Mouse (Mus musculus): ENCODE measurements around the gene Nme8.
A peak's percentile ranks its signal among the peaks of the same experiment; 100 is the strongest.

Nme8 gene

DNA sequence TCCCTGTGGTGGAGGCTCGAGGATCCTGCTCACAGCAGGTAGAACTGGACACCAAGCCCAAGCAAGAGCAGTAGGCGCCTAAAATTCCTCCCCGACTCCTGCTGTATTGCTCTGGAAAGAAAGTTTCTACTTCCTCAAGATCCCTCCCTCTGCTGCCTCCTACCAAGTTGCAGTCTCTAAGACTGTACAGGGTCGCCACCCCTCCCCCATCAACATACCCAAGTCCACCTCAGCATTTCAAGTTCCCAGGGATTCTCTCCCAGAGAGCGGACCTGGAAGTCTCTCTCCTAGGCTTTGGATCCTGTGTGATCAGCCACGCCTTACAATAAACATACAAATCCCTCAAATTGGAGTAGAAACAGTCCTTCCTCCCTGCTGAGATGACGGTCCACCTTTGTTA is at the start of gene Nme8:
Nme8 (minus strand) TSS at position 5 of the 400 bp plus-strand sequence.
- DNase-seq (ENCODE audit: low read depth, low spot score) = no peak

DNA sequence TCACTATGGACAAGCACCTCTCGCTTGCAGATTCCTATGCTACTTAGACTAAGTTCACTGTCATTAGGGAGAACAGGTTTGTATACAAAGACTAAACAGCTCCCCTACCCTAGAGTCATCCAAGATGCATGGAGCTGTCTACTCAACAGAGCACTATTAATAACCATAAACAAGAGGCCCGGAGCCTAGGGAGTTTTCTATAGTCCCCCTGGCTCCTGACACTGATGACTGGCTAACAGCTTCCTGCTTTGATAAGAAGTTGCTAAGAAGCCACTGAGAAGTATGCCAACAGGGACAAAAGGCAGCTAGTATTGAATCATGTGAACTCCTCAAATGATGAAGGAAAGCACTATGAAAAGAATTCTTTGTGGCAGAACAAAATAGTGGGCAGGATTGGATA is 48.1 kb upstream of the Nme8 start:
- DNase-seq (ENCODE audit: low read depth, low spot score) = no peak

DNA sequence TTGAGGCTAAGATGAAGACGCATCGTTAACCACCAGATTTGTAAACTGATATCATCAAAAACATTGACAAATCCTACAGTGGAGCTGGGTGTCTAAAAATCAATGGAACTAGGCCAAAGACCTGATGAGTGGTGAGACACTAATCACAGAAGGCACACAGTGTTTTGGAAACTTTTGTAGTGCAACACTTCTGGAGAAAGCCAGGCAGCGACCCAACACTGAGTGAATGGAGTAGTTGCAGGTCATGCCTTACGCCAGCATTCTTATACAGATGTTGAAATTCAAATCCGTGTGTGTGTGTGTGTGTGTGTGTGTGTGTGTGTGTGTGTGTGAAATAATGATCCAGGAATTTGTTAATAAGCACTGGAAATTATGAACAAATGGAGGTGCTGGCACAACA is 46.9 kb upstream of the Nme8 start:
- no peak for DNase-seq (ENCODE audit: low read depth, low spot score)

DNA sequence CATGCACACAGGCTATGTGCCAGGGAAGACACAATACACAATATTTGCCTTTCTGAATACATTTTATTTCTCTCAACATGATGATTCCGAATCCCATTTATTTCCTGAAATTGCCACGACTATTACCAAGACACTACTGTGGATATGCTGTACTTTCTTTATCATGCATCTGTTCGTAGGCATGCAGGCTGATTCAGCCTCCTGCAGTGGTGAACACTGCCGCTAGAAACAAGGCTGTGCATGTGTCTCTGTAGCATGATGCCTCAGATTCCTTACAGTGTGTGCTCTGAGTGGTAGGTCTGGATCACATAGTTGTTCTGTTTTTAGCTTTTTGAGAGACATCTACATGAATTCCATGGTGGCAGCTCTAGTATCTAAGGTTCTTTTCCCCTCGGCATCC is 37.0 kb upstream of the Nme8 start:
- DNase-seq (ENCODE audit: low read depth, low spot score) = no peak

DNA sequence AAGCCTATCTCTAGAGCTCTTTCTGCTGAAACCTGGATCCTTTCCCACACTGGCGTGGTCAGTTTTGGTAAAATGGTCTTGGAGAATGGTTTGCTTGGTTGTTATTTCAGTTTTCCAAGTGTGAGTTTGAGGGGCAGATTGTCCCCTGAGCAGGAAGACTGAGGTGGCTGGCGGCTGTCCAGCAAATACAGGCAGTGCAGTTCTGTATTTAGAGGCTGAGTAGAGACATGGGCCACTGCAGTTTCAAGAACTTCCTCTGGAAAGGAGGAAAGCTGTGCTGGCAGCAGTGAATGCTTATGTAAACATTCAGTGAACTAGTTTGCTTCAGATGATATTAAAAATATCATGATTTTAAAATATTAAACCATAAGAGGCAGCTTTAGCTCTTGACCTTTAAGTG is 33.2 kb upstream of the Nme8 start:
- DNase-seq (ENCODE audit: low read depth, low spot score) = no peak

DNA sequence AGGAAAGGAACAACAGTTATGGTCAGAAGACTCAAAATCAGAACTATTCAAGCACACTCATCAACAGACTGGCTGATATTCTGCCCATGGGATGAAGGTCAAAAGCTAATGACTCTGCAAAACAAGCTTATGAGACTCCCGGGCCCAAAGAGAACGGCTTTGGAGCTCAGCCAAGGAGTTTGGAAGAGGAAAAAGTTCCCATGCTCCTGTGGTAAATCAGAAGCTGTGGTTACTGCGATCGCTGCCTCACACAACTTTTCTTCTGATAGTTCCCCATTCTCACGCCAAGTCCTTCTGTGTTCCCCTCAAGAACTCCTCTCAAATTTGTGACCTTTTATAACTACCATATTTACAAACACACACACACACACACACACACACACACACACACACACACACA is 21.4 kb upstream of the Nme8 start:
- DNase-seq (ENCODE audit: low read depth, low spot score) = no peak

DNA sequence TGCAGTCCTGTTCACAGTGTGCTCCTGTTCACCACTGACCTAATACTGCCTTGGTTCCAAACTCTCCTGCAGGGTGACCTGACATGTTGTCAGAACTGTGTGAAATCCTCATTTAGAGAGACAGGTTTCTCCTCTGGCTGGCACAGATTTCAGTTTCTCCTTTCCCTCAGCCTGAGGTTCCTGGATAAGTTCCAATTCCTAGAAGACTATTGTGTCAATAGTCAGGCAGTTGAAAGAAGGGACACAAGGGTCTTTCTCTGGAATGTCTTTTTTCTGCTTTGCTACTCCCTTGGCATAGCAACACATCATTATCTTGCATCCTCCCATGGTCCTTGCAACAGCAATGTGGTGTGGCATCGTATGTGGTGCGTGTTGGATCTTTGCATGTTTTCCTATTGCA is 19.6 kb upstream of the Nme8 start:
- DNase-seq (ENCODE audit: low read depth, low spot score) = no peak

DNA sequence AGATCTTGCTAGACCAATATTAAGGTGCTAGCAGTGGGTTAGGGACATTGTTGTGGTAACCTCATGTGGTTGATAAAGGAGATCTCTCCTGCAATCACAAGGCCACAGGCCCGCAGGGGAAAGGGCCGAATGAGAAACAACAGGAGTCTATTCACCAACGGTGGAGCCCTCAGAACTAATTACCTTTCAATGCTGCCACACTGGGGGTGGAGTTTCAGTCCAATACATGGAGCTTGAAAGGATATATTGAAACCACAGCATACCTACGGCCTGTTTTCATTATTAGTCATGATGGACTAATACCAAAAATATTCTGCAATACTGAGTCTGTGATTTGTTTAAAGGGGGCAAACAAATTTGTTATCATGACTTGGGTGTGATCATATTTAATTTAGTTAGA is 6.2 kb upstream of the Nme8 start:
- no peak for DNase-seq (ENCODE audit: low read depth, low spot score)

DNA sequence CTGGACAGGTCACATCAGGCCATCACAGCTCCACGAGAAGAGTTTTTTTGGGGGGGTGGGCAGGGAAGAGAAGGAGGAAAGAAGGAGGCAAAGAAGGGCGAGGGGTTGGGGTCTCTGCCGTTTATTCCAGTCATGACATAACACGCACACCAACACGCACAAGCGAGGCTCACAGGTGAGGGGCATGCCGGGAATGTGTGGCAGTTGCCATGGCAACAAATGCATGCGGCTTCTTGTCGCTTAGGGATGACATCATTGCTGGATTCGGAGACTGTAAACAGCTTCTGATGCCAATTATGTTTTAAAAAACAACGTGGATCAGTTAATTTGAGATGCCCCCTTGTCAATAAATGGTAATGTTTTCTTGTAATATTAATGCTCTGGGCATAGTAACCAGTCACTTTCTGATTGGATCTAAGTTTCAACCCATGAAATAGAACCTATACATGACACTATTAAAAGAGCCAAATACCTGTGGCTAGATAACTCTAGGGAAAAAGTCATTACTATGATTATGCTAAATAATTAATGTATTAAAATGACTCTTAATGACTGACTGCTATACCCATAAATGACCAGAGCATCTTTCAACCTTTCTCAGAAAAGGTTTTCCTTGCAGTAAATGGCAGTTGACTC is 4.0 kb upstream of the Nme8 start:
- DNase-seq (ENCODE audit: low read depth, low spot score) = no peak

DNA sequence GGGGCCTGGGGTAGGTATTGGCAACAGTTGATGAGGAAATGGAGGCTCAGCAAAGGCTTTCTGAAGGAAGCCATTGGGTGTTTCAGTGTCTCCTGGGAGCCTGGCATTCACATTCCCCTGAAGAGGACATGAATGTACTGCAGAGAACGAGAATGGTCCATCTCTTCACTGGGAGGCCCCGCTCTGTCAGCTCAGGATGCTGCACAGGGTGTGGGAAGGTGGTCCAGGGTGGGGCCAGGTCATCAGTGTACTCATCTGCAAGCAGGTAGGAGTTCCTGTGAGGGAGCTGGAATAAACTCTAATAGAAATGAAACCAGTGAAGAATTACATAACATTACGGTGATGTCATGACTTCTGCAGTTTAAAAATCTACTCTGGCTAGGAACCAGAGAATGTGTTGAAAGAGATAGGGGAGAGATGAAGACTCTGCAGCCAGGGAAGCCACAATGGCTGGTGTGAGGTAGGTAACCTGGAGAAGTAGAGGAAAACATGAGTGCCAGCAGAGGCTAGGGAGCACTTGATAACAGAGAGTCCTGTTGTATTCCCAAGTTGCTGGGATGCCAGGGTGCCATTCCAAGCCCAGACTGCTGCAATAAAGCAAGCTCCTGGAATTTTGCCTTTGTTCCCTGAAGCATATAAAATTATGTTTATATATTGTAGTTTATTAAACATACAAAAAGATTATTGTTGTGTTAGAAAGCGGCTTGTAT is 3.3 kb upstream of the Nme8 start:
- no peak for DNase-seq (ENCODE audit: low read depth, low spot score)

DNA sequence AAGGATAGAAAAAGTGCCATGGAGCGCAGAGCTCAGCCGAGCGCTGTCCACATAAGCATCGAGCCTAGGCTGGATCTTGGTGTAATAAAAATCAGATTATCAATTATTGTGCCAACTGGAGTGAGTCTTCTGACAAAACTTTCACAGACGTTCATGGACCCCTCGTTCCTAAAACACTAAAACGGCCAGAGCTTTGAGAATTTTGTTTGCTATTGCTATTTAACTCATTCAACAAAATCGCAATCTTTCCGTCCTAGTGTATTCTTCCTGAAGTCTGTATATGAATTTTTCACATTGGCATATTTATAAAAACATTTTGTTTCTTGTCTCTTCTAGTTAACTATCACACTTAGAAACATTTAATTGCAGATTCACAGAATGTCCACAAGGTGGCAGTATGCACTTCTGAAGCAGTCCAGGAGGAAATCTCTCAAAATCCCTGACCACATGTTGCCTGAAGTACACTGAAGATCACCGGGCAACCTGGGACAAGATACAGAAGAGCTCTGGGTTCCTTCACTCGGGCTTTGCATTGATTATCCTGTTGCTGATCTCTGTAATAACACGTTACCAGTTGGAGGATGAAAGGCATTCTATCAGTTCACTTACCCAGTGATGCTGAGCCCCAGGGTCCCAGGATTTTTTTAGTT is 1.1 kb upstream of the Nme8 start:
- peak; percentile 50 for DNase-seq (ENCODE audit: low read depth, low spot score)

DNA sequence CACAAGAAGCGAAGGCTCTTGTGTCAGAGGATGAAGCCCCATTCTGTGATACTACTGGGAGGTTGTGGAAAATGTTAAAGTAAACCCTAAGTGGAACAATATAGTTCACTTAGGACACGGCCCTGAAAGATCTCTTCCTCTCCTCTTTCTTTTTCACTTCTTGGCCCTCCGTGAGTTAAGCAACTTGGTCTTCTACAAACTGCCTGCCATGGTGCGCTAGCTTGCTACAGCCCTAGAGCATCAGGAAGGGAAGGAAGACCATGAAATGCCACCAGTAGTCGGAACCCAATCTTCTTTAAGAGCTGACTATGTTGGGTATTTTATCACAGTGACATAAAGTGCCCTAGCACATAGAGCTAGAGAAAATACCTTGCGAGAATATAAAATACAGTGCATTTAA is 7.2 kb downstream of the Nme8 start:
- DNase-seq (ENCODE audit: low read depth, low spot score) = no peak

DNA sequence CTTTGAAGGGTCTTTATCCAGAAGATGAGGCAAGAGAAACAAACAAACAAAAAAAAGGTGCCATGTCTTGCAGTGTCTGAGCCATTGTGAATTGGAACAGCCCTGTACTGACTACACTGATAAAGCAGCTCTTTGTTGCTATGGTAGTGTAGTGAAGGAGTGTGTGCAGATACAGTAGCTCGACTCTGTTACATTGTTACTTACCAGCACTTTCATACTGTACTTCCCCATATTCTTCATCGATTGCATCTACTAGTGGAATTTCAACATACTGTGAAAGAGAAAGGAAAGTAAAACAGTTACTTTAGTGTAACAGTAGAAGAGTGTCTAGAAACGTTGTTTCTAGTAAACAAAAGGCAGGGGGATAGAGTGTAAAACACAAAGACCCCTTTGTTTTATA is 7.6 kb downstream of the Nme8 start:
- DNase-seq (ENCODE audit: low read depth, low spot score) = no peak

DNA sequence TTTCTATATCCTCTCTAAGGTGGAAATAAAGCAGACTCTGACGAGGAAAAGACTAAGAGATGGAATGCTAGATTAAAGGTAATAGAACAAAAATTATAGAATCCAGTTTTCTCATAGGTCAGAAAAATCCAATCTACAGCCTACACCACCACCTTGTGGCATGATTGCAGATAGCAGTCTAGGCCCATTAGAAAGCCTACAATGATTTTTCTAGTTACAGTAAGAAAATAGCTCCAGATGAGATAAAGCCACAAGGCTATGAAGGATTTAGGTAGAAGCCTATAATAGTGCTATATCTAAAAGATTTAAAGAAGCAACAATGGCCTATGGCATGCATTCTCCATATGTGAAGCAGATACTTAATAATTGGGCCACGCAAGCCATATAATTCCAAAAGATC is 13.6 kb downstream of the Nme8 start:
- no peak for DNase-seq (ENCODE audit: low read depth, low spot score)

DNA sequence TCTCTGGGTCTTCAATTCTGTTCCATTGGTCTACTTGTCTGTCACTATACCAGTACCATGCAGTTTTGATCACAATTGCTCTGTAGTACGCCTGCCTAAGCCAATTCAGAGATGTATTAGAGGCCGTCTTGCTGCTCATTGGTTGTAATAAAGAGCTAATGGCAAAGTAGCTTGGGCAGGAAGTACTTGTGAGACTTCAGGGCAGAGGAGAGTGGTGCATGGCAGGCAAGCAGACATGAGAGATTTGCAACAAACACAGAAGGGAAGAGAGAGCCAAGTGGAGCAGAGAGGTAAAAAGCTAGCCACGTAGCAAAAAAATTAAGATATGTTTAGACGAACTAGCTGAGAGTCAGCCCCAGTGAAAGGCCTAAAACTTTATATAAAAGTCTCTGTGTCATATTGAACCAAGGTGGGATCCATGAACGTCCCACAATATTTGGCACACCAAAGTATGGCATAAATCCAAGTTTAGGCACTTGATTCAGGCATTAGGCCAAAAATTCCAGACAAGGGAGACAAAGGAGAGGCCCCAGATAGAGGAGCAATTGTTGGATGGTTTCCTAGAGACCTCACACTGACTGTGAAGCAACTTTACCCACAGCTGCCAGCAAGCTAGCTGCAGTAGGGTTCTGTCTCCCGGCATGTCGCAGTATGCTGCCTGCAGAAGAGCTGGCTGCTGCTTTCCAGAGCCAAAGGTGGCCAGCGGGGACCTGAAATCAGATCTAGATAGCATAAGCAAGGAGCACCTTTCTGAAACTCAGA is 14.5 kb downstream of the Nme8 start:
- DNase-seq (ENCODE audit: low read depth, low spot score) = peak; percentile 32

DNA sequence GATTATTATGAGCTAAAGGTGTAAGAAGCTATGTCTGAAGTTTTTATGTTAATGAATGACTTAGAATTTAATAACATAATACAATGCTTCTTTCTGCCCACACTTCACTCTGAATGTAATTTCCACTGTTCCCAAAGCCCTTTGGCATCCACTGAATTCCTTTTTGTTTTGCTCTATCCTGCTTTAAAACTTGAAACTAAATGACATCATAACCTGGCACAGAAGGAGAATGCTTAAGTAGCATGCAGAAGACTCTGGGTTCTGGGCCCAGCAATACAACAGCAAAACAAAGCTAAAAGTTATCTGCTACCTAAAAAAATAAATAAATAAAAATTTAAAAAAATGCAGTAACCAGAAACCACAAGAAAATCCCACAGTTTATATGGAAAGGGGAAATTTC is 23.0 kb downstream of the Nme8 start:
- DNase-seq (ENCODE audit: low read depth, low spot score) = no peak

DNA sequence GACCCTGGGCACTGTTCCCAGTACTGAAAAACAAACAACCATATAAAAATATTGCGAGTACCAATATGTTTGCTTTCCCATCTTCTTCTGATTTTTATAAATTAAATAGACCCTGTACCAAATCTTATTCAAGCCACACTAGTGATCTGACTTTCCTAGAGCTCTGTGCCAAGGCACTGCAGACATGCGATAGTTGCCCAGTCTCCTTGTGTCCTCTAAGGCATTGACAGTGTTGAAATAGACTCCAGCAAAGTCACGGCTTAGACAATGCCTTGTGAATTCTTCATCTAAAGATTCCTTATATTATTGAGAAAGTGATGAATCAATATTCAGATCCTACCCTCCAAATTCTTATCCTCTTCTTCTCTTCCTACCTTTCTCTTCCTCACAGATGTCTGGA is 23.6 kb downstream of the Nme8 start:
- DNase-seq (ENCODE audit: low read depth, low spot score) = no peak

DNA sequence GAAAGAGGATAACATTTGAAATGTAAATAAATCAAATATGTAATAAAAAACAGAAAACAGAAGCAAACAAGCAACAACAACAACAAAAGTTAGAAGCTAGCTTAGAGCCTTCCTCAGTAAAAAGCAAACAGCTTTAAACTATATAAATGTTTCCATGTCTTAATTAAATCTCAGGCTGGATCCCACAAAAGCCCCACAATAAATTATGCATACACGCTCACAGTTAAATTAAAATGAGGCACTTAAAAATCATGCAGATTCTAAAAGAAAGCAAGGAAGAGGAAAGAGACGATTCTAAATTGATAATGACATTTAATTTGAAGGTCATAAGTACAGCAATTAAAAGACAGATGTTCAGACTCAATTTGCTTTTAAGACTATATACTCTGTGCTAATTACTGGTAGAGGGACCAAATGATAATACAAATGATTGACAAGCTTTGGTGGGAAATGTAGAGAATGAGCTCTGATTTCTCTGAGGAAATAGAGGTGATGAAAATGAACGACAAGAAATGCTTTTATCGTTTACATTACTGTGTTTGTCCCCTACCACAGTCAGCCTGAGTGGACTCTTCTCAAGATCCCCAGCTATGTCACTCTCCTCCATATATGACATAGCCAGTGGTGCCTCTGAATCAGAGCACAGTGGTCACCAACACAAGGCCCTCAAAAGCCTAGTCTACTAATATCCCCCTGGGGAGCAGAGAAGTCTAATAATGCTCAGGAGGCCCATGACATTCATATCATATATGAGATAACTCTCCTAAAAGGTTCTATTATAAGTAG is 29.0 kb downstream of the Nme8 start:
- no peak for DNase-seq (ENCODE audit: low read depth, low spot score)

DNA sequence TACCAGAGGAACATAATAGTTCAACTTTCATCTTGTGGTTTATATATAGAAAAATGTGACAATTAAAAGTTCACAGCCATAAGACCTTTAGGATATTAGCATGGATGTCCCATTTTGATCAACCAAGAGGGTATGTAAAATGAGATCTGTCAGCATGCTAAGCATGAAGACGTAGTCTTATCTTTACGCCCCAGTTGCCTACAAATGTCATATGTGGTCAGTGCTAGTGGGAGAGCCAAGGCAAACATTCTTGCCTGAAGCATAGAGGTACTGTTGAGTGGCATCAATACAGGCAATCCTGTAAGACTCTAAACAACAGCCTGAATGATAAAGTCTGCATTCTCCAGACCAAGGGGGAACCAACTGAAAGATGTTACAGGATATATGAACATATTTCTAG is 45.2 kb downstream of the Nme8 start:
- DNase-seq (ENCODE audit: low read depth, low spot score) = no peak

DNA sequence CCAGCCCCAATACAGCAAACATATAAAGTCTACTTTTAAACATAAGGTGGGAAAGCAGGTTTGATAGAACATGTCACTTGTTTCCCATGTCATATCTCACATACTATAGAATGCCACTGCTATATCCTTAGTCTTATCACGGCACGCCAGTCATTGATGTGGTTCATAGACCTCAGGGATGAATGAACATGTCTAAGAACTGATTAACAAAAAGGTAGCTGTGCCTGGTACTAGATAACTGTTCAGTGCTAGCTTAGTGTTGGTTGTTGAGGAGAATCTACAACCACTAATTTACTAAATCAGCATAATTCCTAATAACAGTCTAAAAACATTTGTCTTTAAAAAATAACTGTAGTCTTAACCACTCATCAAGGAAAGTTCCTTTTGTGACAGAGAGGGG is 47.8 kb downstream of the Nme8 start:
- DNase-seq (ENCODE audit: low read depth, low spot score) = no peak

DNA sequence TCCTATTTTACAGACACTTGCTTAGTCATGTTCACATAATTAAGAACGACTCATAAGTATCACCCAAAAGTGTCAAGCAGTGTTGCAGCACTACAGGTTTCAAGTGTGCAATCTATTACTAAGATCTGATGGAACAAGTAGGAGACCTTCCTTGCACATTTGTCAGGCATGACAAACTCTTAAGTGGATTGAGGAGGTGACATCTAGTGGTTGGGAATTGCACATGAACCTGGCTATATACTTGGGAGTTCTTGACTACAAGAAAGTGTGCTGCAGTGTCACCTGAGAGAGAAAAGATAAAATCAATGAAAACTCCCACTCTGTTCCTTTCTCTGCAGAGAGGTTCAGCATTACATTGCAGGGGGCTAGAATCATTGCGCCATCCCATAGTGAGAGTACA is 53.4 kb downstream of the Nme8 start:
- no peak for DNase-seq (ENCODE audit: low read depth, low spot score)

DNA sequence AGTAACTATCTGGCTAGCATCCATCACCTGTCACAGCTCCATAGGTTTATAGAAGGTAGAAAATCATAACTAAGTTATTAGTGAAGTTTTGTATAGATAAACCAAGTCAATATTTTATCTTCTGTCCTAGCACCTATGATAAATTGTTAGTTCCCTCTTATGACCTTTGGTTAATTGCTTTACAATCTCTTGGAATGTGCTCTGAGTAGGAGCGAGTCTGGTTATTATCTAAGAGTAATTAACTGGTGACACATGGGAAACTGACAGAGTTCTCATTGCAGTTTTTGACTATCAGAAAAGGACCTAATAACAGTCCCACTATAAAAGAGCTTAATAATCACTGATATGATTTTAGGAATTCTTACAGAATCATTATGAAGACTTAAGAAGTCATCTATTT is 54.1 kb downstream of the Nme8 start:
- no peak for DNase-seq (ENCODE audit: low read depth, low spot score)

Measured in retina, postnatal 7 days (tissue).